Mouse (Mus musculus) stomach, postnatal 0 days (tissue): ENCODE data around the gene Arid1b.

ENCODE experiments used
- CTCF ChIP-seq: IDR thresholded peaks from 2 replicates; pipeline ENCODE4 v1.5.1; 2016; ENCODE audit warnings: antibody characterized with exemption, low read depth, mild to moderate bottlenecking, moderate library complexity
- EP300 ChIP-seq: optimal IDR thresholded peaks from 2 replicates; pipeline ENCODE3; 2016; ENCODE audit warnings: antibody characterized with exemption

GRCm38 (mm10) chr17:5297984-5298383, 303.9 kb downstream of the Arid1b start:
- TF ChIP-seq CTCF (no peak), EP300 (no peak)
